Mouse (Mus musculus) urinary bladder, adult 18-20 months (tissue): ENCODE measurements around the gene Tedc1.
A peak's percentile ranks its signal among the peaks of the same experiment; 100 is the strongest.

Source experiments
- DNase-seq, 2 experiments: peaks; one replicate each; pipeline ENCODE4 v3.0.0; 2022; ENCODE audit warnings: low spot score in 2 of 2, mixed read lengths in 2 of 2

Gene Tedc1

GRCm38 (mm10) chr12:113138901-113139864, 17.0 kb upstream of the Tedc1 start:
- DNase-seq: peak; percentile 62 to 80

- DNase-seq: peak; percentile 86 to 89
Measured at GRCm38 (mm10) chr12:113139908-113140615, 16.2 kb upstream of the Tedc1 start, which contains the start of gene Crip2. TSS of gene Crip2 (plus strand) at chr12:113140236.

- DNase-seq: peak; percentile 71 to 77
Measured at GRCm38 (mm10) chr12:113140616-113141411, 15.4 kb upstream of the Tedc1 start.

- DNase-seq: peak in 1 of 2 experiments; percentile 45
Measured at GRCm38 (mm10) chr12:113141531-113141973, 14.7 kb upstream of the Tedc1 start.

GRCm38 (mm10) chr12:113142021-113142975, 13.9 kb upstream of the Tedc1 start:
- peak; percentile 26 to 72 for DNase-seq

GRCm38 (mm10) chr12:113143164-113143563, 13.1 kb upstream of the Tedc1 start:
- DNase-seq: no peak

GRCm38 (mm10) chr12:113144001-113144756, 12.0 kb upstream of the Tedc1 start:
- DNase-seq: peak in 1 of 2 experiments; percentile 46

GRCm38 (mm10) chr12:113144886-113145285, 11.3 kb upstream of the Tedc1 start:
- peak in 1 of 2 experiments; percentile 13 for DNase-seq

- DNase-seq: no peak
Measured at GRCm38 (mm10) chr12:113145591-113145990, 10.6 kb upstream of the Tedc1 start.

GRCm38 (mm10) chr12:113146112-113147057, 9.8 kb upstream of the Tedc1 start, which contains the start of gene Crip1:
TSS of gene Crip1 (plus strand) at chr12:113146316.
- DNase-seq: peak; percentile 81 to 85

GRCm38 (mm10) chr12:113147481-113147880, 8.7 kb upstream of the Tedc1 start:
- no peak for DNase-seq

GRCm38 (mm10) chr12:113148381-113149035, 7.7 kb upstream of the Tedc1 start:
- DNase-seq: peak in 1 of 2 experiments; percentile 40

- DNase-seq: no peak
Measured at GRCm38 (mm10) chr12:113149341-113149740, 6.9 kb upstream of the Tedc1 start.

GRCm38 (mm10) chr12:113149896-113150295, 6.3 kb upstream of the Tedc1 start:
- no peak for DNase-seq

GRCm38 (mm10) chr12:113150591-113150990, 5.6 kb upstream of the Tedc1 start:
- DNase-seq: no peak

GRCm38 (mm10) chr12:113151046-113151445, 5.2 kb upstream of the Tedc1 start:
- DNase-seq: no peak

GRCm38 (mm10) chr12:113151661-113152271, 4.5 kb upstream of the Tedc1 start:
- DNase-seq: peak in 1 of 2 experiments; percentile 55
